Mouse (Mus musculus) spleen, postnatal 4 days (tissue): Measurements from ENCODE around the gene Fam171a2.

ENCODE experiments used
- DNase-seq, 2 experiments: peaks; one replicate each; pipeline ENCODE4 v3.0.0; 2022; ENCODE audit warnings: low spot score in 2 of 2

The Fam171a2 gene

GRCm38 (mm10) chr11:102447497-102447896 lies at the start of gene Fam171a2:
Fam171a2 (minus strand) TSS chr11:102447682.
- DNase-seq = peak; percentile 57 to 88

- no peak for DNase-seq
These were observed 49.2 kb upstream of the Fam171a2 start for GRCm38 (mm10) chr11:102496732-102497131.

- DNase-seq = no peak
These were observed 48.7 kb upstream of the Fam171a2 start for GRCm38 (mm10) chr11:102496206-102496605.

- DNase-seq = no peak
These were observed 48.3 kb upstream of the Fam171a2 start for GRCm38 (mm10) chr11:102495742-102496141.

GRCm38 (mm10) chr11:102495114-102495513 lies 47.6 kb upstream of the Fam171a2 start:
- no peak for DNase-seq

- DNase-seq = no peak
These were observed 46.7 kb upstream of the Fam171a2 start for GRCm38 (mm10) chr11:102494063-102494650.

- DNase-seq = no peak
These were observed 45.8 kb upstream of the Fam171a2 start for GRCm38 (mm10) chr11:102493241-102493640.

GRCm38 (mm10) chr11:102487901-102488300 lies 40.4 kb upstream of the Fam171a2 start:
- no peak for DNase-seq

- DNase-seq = peak in 1 of 2 experiments; percentile 70
These were observed 39.4 kb upstream of the Fam171a2 start for GRCm38 (mm10) chr11:102486733-102487386.

GRCm38 (mm10) chr11:102481779-102482178 lies 34.3 kb upstream of the Fam171a2 start:
- DNase-seq = no peak

GRCm38 (mm10) chr11:102480897-102481296 lies 33.4 kb upstream of the Fam171a2 start:
- DNase-seq = no peak

- DNase-seq = no peak
These were observed 32.6 kb upstream of the Fam171a2 start for GRCm38 (mm10) chr11:102480111-102480510.

GRCm38 (mm10) chr11:102479581-102479980 lies 32.1 kb upstream of the Fam171a2 start:
- DNase-seq = no peak

GRCm38 (mm10) chr11:102478671-102479070 lies 31.2 kb upstream of the Fam171a2 start:
- no peak for DNase-seq

GRCm38 (mm10) chr11:102475027-102475426 lies 27.5 kb upstream of the Fam171a2 start:
- DNase-seq = no peak

- DNase-seq = peak in 1 of 2 experiments; percentile 66
These were observed 22.3 kb upstream of the Fam171a2 start, which contains the start of gene Itga2b for GRCm38 (mm10) chr11:102469648-102470357. Itga2b (minus strand) TSS chr11:102470122.

GRCm38 (mm10) chr11:102467041-102467631 lies 19.7 kb upstream of the Fam171a2 start:
- DNase-seq = peak; percentile 94 to 96

- DNase-seq = no peak
These were observed 18.4 kb upstream of the Fam171a2 start for GRCm38 (mm10) chr11:102465713-102466436.

GRCm38 (mm10) chr11:102464901-102465300 lies 17.4 kb upstream of the Fam171a2 start:
- DNase-seq = no peak

GRCm38 (mm10) chr11:102461764-102462163 lies 14.3 kb upstream of the Fam171a2 start:
- DNase-seq = no peak

- no peak for DNase-seq
These were observed 13.1 kb upstream of the Fam171a2 start for GRCm38 (mm10) chr11:102460541-102460940.
